Mouse (Mus musculus): ENCODE results near the gene Cilp.
"Not testable (repeated sequence)": the region's sequence is repeated elsewhere in the genome, so short reads cannot be mapped to it uniquely, and the experiment has no call there.

Cilp gene

DNA sequence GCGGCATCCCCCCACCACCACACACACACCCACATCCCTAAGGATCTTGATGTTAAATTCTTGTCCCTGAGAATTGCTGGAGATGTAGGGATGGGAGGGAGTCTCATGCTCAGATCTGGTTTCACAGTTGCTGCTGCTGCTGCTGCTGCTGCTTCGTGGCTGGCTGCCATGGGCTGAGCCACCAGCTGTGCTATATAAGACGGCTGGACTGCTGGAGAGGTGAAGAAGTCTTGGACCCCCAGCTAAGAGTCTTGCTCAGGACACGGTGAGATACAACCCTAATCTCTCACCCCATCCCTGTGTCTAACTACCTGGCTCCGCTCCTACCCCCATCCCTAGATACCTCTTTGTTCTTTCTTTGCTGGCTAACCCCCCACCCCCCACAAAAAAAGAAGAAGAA, at the start of gene Cilp:
Cilp (plus strand) TSS at position 222 of the 400 bp plus-strand sequence.
- peak; percentile 89 for DNase-seq

DNA sequence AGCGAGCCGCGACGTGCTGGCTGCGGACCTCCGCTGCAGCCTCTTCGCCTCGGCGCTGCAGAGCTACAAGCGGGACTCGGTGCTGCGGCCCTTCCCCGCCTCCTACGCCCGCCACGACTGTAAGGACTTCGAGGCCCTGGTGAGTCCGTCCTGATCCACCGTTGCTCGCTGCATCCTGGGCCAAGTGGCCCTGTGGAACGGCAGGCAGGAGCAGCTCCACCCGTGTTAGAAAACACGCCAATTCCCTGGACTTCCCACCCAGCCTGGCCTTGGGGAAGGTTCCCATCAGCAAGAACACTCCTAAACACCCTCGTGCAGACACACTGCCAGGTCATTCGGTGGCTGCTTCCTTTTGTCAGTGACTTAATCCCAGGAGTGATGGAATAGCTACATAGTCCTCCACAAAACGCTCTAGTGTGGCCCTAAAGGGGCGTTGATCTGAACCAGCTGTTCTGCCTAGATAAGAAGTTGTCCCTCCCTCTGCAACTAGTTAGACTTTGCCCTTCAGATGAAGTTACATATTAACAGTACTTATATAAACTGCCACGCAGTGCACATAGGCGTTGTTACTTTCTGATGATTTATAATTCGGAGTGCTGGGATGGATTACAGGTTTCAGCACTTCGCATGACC, 49.4 kb upstream of the Cilp start:
- no peak for DNase-seq

DNA sequence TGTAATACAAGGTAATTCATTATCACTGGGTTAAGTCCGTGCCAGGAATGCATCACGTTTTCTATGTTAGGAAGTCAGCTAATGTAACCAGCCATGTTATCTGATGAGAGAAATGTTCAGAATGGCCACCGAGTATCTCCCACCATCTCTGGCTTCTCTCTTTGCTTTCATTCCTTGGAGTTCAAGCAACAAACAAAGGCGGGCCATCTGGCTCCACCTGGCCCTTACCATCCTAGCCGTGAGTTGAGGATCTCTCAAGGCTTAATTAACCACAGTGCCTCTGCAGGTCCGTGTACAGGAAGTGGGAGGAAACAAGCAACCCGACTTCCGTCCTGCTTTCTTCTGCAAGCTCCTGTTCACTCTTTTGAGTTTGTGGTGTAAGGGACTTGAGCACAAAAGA, 48.0 kb upstream of the Cilp start:
- peak; percentile 89 for DNase-seq

DNA sequence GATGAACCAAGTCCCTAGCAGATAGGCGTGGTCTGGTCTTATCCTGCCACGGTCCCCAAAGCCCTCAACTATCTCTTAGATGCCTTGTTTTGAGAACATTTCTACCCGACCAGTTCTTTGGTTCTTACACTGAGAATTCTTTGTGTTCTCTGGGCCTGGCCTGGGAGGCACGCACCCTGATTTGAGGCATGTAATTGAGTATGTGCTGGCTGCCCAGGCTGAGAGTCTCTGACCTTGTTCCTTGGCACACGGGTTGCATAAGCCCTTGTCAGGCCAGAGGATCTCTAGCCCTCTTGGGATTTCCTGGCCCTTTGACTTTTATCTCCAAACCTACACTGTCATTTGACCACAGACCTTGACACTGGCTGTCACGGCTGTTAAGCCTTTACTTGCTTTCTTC, 47.3 kb upstream of the Cilp start:
- DNase-seq, result peak; percentile 89

DNA sequence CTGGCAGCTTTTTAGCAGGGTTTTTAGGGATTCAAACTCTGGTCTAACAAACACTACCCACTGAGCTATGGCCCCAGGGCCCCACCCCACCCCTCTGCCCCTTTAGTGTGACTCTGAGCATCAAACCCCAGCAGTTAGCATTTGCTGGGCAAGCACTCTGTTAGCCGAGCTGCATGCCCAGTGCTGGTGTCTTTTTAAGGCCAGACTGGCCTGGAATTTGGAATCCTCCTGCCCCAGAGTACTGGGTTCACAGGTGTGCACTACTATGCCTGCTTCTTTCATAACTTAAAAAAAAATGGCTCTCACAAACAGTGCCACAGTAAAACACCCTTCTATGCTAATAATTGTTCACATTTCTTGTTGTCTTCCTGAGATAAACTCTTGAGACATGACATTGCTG, 46.1 kb upstream of the Cilp start:
- no peak for DNase-seq

DNA sequence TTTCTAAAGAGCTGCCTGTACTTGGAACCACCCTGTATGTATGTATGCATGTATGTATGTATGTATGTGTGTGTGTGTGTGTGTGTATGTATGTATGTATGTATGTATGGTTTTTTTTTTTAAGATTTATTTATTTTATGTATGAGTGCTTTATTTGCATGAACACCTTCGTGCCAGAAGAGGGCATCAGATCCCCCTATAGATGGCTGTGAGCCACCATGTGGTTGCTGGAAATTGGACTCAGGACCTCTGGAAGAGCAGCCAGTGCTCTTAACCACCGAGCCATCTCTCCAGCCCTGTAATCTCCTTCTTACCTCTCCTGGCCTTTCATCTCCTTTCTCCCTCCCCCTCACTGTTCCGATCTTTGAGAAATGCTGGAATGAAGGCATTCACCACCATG, 44.6 kb upstream of the Cilp start:
- DNase-seq, result not testable (repeated sequence)

DNA sequence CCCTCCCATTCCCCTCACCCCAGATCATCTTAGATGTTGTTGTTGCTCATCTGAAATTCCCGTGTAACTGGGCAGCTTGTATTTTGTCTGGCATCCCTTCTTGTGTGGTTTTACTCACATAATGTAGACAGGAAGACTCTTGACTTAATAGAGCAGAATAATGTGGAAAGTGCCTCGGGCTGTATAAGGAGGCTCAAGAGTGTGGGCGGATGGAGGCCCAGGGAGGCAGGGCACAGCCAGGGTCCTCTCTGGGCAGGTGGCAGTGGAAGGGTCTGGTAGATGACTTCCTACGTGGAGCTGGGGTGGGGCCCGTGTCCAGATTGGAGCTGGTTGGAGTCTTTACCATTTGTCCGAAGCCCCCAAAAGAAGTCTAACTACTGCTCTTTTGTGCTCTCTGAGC, 41.1 kb upstream of the Cilp start:
- peak; percentile 81 for DNase-seq

DNA sequence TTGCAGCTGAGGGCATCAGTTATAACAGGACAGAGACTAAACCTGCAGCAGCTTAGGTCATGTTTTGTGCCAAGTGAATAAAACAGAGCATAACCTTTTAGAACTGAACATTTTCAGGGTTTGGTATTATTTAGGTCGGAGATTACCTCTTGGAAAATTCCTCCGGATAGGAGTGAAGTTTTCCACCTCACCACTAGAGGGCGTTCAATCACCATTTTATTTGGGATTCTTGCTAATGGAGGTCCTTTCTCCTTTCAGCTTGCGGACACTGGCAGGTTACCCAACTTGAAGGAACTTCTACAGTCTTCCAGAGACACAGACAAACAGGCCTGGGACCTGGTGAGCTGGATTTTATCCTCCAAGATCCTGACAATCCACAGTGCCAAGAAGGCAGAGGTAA, 39.2 kb upstream of the Cilp start:
- peak; percentile 80 for DNase-seq

DNA sequence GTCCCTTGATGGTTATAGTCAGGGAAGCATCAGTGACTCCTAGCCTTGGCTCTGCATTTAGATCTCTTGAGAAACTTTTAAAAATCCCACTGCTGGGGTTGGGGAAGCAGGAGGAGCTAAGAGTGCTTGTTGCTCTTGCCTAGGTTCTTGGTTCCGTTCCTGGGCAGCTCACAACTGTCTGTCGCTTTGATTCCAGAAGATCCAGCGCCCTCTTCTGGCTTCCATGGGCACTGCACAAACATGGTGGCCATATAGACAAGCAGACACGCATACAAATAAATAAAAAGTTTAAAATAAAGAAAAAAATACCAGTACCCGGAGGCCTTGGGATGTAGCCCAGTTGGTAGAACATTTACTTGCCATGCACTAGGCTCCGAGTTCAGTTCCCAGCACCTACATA, 34.7 kb upstream of the Cilp start:
- no peak for DNase-seq

DNA sequence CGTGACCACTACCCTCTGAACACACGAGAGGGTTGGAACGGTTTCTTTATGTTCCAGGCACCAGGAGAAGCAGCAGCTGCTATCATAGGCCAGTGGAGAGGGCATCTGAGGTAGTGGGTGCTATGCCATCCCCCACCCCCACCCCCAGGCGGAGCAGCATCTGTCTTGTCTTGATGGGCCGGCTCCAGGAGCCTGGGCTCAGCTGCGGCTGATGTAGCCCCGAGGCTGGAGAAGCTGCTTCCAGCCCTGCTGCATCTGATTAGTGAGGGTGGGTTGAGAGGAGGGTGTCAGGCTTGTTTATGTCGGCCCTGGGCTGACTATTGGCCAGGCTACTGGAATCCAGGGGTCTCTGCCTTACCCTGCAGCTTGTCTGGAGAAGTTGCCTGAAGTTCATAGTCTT, 33.7 kb upstream of the Cilp start:
- no peak for DNase-seq

DNA sequence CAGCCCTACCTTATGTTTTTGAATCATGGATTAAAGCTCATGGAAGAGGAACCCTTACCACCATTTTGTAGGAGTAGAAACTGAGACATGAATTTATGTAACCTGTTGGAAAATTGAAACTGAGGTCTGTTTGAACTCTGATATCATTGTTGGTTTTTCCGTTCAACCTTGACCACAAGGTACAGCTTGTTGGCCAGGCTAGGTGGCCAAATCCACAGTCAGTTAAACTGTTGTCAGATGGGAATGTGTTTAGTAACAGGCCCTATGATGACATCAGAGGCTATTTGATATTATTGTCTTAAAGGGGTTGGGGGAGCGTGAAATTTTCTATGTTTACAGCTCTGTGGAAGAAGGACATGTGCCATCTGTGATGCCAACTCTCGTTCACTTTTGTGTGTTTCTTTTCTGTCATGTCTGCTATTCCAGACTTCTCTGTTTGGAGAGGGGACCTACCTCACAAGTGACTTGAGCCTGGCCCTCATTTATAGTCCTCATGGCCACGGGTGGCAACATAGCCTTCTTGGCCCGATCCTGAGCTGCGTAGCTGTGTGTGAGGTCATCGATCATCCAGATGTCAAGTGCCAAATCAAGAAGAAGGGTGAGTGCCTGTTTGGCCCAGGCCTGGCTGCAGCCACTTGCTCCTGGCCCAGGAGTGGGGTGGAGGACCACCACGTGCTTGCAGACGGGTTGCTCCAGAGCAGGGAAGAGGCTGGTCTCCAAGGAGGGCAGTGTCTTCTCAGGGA, 31.6 kb upstream of the Cilp start:
- DNase-seq, result peak; percentile 85

DNA sequence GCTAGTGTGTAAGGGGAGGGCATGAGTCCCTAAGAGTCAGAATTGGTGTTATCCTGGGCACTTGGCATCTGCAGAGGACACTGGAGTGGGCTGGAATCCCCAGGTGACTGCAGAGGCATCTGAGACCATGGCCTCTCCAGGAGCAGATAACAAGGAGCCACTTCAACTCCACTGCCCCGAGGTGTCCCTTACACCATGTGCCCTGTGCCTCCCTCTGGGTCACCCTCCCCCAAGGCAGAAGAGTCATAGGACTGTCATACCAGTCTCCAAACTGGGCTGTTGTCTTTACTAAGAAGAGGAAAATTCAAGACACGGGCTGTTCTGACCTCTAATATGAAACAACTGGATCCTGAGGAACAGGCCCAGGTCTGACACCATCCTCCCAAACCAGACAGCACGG, 30.2 kb upstream of the Cilp start:
- peak; percentile 75 for DNase-seq

DNA sequence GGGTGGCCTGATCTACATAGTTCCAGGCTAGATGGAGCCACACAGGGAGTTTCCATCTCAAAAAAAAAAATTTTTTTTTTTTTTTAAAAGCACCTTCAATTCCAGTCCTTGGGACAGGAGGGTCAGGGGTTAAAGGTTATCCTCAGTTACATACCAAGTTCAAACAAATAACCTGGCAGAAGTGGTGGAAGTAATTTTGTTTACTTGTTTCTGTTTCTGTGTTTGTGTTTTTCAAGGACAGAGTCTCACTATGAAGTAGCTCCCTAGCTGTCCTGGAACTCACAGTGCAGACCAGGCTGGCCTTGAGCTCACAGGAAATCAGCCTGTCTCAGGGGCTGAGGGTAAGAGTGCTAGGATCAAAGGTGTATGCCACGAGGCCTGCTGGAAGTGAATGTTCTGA, 29.4 kb upstream of the Cilp start:
- DNase-seq, result no peak

DNA sequence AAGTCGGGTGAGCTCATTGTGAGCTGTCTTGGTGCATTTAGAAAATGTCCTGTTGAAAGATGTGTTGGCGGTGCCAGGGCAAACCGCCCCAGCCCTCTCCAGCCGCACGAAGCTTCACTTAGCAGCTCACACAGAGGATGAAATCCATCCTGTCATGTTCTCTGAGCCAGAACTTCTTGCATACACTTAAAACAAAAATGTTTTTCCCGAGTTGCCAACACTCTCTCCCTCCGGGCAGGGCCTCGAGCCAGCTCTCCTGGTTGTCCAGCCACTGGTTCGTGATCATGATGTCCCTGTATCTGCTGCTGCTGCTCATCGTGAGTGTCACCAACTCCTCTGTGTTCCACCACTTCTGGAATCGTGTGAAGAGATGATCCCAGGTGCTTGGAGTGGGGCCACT, 27.4 kb upstream of the Cilp start:
- DNase-seq, result peak; percentile 87

DNA sequence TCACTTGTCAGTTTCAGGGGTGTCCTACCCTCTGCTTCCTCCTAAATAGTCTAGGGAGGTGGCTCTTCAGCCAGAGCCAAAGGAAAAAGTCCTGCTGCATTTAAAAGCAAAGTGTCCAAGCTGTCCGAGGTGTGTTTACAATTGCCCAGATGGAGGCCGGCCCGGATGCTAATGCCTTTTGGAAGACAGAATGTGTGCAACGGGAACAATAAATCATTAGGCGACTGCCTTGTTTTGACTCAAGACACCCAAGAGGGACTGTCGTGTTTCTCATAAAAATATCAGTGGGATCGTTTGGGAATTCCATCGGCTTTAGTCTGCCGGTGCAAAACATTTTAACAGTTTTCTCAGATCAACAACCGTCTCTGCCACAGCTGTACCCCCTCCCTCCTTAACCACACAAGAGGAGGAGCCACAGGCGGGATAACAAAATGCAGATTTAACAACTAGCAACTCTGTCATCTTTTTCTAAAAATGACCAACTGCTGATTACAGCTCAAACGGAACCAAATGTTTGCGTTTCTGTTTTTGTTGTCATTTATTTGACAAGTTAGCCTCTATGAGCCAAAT, 26.7 kb upstream of the Cilp start:
- DNase-seq, result peak; percentile 82

DNA sequence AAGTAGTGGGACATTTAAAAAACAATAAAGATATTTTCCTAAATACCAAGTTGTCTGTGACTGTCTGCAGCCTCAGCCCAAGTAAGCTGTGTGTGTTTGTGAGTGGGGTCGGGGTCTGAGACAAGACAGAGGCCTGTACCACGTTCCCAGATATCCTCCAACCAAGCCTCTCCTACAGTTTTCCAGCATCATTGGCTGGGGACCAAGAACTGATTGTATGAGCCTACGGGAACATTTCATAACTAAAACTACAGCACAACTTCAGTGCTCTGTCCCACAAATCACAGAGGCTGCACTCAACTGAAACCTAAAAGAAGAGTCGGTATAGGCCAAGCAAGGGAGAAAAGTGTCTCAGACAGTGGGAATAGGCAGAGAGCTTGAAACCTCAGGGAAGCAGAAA, 25.8 kb upstream of the Cilp start:
- DNase-seq, result no peak

DNA sequence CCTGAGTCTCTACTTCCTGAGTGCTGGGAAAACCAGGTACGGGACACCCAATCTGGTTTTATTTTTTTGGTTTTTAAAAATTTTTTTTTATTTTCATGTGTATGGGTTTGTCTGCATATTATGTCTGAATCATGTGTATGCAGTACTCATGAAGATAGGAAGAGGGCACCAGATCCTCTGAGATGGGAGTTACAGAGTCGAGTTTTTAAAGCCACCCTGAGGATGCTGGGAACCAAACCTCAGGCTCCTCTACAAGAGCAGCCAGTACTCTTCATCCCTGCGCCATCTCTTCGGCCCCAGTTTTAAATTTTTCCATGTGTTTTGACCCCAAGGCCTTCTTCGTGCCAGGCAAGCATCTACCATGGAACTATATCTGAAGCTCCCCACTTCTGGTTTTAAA, 25.2 kb upstream of the Cilp start:
- no peak for DNase-seq

DNA sequence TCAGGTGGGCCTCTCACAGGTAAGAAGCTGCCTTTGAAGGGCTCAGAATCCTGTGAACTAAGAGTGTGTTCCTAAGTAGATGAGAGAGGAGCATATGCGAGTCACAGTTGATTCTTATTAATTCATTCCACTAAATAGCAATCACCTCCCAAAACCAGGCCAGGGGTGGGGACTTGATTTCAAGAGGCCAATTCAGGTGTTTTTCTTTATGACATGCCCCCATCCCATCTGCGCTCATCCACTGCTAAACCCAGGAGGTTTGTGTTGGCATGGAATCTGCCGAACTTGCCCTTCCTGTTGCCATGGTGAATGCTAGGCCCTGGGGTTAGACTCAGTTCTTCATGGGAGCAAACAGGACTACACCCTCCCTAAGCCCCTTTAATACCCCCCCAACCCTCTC, 24.4 kb upstream of the Cilp start:
- DNase-seq, result peak; percentile 74

DNA sequence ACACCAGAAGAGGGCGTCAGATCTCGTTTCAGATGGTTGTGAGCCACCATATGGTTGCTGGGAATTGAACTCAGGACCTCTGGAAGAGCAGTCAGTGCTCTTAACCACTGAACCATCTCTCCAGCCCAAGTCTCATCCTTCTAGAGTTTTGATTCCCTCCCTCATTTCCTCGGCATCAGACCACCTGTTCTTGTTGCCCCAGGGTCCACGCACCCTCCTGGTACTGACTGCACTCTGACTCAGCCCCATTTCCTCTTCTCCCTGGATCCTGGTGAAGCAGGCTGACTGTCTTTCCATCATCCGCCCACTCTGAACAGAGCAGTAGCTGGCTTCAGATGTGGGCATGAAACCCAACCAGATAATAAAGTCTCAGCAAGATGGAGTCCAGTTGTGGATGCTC, 23.0 kb upstream of the Cilp start:
- DNase-seq, result no peak

DNA sequence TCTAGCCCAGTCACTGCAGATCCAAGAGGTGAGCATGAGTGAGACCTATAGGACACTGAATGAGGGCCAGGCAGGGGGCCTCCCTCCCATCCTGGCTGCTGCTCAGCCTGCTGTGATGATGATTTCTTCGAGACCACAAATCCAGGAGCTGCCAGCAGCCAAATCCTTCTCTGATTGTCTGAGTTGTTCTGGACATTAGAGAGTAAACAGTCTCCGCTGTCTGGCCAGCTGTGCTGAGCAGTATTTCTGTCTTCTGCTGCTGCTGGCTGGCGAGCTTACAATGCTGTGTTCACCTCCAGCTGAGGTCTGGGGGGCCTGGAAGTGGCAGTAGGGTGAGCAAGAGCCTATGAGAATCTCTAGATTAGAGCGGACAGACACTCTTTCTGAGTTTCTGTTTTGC, 21.7 kb upstream of the Cilp start:
- no peak for DNase-seq

DNA sequence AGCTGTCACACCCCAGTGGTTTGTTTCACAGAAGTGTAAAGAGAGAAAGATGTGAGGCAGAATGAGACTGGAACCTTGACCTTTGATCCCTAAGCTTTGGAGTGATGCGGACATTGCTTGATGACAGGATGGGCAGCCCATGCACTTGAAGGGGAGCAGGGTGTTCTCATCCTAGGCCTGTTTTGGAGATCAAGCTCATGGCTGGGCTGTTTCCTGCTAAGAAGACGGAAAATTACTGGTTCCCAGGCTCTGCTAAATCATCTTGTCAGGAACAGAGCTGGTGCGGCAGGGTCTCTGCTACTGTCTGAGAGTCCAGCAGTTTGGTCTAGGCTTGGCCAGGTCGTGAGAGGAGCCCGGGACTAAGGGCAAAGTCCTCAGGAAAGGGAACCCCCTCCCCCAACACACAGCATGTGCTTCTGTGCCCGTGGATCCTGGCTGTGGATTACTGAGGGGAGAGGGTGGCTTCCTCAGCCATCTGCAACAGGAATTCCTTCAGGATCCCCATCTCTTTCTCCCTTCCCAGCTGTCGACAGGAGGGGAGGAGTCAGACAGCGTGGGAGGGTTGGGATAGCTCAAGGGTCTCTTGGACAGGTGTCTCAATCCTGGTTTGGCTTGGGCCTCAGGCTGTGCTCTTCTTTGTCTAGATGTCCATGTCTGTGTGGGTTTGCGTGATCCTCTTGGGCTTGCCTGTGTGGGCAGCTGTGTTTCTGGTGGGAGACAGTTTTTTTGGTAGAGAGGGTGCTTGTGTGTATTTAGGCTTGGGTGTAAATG, 20.8 kb upstream of the Cilp start:
- DNase-seq, result peak; percentile 89

DNA sequence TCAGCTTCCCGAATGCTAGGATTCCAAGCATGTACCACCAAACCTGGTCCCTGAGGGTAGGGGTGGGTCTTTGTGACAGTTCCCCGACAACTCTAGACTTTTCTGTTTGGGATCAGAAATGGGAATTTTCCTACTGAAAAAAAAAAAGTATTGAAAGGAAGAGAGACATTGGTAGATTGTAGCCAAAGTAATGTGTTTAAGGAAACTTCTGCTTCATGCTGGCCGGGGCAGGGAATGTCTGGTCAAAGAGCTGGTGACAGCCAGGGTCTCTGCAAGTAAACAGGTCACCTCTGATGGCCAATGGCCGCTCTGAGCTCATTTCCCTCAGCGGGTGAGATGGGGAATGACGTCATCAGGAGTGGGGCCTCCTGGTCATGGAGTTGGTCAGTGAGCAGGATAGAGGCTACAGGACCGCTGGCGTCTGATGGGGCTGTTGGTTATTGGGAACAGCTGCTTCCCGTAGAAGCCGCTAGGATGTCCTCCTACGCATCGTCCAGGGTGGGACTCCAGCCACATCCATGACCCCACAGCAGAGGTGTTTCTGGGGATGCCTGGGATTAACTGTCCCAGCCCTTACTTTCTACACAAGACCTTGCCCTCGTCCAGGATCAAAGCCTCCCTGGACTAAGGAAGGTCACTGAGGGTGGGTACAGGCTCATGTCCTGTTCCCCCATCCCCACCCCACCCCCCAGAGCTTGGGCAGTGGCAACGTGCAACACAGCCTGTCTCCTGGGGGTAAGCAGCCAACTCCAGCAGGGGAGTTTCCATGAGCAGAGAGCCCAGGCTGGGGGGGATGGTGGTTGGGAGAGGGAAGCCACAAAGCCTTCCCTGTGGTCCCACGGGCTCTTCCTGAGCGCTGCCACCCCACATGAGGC, 17.2 kb upstream of the Cilp start:
- DNase-seq, result peak; percentile 97

DNA sequence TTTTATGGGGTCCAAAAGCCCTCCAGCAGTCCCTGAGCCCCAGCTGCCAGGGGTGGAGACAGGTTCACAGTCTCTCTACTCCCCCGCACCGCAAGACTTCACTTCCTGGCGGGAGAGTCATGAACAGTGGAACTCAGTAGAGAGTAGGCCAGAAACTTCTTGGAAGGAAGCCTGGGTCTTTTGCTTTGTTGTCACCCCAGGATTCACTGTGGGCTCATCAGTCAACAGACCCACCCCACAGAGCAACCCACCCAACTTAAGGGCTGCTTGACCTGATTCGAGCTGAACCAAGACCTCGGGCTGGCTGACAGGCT, 16.6 kb upstream of the Cilp start:
- peak; percentile 96 for DNase-seq

Measured in heart, adult 11 months (tissue).